Mouse (Mus musculus): ENCODE results near the gene Rpl37a. TPM values are rescaled to one million over a fixed set of nuclear protein-coding genes. Genes with fewer than 3 reads are reported as not detected.

Gene Rpl37a
- total RNA-seq, 2 experiments from 2014 or later, result 554 to 2,939 TPM

DNA sequence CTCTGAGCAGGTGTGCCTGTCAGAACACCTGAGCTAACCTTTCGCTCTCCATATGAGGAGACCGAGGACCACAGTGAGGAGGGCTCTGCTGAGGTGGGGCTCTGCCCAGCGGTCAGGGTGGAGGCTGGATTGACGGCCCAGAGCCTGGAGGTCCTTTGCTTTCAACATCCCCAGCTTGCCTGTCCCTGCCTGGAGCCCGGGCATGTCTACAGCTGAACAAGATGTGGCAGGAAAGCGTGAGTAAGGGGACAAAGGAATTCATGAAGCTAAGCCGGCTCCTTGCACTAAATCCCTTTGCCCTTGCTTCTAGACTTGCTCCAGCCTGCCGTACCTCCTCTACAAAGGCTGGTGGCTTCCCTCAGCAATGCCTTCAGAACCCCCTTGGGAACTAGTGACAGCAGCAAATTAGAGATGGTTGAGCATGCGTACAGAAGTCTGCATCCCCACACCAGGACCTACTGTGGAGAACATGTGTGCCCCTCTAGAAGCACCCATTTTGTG is 22.2 kb downstream of the Rpl37a start:
- ATAC-seq (replicated peaks; ENCODE audit: low FRiP score, low TSS enrichment, poor library complexity, severe bottlenecking), result no peak

DNA sequence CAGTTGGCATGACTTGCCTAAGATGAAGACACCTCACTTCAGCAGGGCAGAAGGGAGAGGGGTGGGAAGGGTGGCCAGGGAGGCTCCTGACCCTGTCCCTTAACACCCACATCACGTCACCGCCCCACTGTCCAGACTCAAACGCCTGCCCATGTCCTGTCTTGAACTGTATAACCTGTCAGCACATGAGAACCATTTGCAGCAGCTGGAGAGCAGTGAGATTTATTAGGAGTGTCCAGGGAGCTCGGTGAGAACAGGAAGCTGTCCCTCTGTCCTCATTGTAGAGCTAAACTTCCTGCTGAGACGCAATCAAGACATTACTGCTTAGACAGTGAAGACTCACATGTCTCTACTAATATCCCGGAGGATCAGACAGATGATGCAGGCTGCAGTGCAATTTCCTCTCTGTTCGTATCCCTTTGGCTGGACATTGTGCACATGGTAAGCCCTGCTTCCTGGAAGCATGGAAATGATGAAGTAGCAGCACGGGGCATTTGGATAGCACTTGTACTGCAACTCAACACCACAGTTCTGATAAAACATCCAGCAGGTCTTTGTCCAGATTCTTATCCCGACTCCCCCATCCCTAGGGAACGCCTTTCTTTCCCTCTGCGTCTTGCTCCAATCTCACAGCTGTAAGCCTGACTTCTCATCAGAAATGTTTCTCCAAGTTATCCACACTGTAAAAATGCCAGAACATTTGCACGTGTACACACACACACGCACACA is 25.5 kb downstream of the Rpl37a start:
- ATAC-seq (replicated peaks; ENCODE audit: low FRiP score, low TSS enrichment, poor library complexity, severe bottlenecking), result no peak

DNA sequence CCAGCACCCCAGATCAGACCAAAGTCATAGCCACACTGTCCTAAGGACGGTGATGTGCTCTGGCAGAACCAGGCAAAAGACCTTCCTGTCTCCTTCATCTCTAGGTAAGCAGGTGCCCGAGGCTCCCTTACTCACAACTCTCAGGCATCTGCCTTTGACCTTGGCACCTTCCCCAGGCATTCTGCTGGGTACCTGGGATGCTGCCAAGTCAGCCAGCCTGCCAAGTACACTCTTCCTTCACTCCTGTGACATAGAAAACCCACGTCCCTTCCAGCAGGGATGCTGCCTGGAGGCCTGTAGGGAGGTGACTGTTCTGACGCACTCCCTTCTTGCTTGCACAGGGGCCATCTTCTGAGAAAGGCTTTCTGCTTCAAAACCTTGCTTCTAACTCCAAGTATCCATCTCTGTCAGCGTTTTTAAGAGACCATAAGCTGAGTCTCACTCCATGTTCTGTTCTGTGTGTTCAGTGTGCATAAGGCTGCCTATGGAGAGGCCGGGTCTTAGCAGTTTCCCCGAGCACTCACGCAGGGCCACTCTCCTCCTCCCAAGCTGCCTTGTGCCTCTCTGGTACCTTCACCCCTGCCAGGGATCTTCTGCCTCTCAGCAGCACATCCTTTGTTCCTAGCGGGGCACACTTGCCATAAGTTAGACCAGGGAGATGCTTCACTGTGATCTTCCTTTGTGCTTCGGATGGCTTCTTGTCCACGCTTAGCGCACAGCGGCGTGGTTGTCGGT is 28.0 kb downstream of the Rpl37a start:
- no peak for ATAC-seq (replicated peaks; ENCODE audit: low FRiP score, low TSS enrichment, poor library complexity, severe bottlenecking)

DNA sequence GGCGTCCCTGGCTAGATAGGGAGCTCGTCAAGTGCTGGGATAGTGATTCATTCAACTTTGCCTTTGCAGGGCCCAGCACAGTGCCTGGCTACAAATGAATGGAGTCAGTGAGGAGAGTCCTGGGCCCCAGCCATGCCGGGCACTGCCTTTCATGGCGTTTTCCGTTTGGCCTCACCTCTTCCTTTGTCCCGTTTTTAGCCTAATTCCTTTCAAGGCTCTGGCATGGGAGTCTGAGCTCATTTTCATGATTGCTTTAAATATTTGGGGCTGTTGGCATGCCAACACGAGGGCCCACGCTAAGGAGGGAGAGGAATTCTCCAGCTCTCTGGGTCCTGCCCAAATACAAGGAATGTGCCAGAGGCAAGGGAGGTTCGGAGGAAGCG is 28.6 kb downstream of the Rpl37a start:
- no peak for ATAC-seq (replicated peaks; ENCODE audit: low FRiP score, low TSS enrichment, poor library complexity, severe bottlenecking)

DNA sequence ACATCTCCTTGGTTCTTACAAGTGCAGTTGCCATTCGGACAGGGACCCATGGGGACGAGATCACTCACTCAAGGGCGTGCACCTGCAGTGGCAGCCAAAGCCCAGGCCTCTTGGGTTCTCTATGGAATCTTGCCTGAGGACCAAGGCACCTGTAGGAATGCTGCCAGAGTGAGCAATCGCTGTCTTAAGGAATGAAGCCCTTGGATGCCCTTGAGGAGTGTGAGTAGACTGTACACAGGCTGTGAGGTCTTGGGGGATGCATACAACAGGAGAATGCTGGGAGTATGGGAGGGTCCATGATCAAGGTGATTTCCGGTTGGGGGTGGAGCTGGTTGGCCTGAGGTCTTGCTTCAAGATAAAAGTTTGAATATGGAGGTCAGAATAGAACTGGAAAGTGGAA is 30.3 kb downstream of the Rpl37a start:
- ATAC-seq (replicated peaks; ENCODE audit: low FRiP score, low TSS enrichment, poor library complexity, severe bottlenecking), result no peak

DNA sequence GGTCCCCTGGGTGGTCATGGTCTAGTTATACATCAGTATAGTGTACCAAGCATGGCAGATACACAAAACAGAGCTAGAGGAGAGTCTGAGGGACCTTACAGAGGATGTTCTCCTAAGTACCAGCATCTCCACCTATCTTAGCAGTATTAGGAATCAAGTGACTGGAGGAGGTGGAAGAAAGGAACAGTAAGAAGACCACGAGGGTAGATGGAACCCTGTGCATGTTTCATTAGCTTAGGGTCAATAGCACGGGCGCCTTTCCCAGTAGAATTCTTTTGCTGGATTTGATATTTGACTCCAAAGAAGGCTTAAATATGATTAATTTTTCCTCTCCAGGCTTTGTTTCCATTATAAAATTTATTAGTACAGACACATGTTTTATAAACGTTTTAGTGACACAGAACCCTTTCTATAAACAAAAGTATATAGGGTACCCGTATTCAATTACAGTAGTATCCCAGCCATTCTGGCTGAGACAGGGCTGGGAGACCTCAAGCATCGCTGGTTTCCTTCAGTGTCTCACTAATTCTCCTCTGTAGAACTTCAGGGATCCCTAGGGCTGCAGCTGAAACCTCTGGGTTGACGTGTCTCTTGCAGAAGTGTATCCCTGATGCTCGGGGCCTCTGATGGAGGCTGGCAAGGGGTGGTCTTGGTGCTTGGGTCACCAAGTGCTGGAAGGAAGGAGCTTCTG is 33.9 kb downstream of the Rpl37a start:
- ATAC-seq (replicated peaks; ENCODE audit: low FRiP score, low TSS enrichment, poor library complexity, severe bottlenecking), result no peak

DNA sequence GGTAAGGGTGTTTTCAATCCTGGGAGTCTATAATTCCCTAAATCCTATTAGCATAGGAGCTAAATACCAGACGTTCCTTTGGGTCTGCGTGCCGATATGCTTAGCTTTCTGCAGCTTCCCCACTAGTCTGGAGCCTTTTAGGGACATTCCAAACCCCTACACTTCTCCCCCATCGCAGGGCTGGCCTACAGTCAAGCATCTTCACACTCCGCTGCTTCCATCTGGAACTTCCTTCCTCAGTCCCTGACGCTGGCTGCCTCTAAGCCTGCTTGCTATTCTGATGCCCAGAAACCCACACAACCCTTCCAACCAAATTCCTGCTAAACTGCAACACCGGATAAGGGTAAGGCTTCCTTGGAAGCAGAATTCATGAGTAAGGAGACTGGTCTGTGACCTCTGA is 35.3 kb downstream of the Rpl37a start:
- ATAC-seq (replicated peaks; ENCODE audit: low FRiP score, low TSS enrichment, poor library complexity, severe bottlenecking), result no peak

DNA sequence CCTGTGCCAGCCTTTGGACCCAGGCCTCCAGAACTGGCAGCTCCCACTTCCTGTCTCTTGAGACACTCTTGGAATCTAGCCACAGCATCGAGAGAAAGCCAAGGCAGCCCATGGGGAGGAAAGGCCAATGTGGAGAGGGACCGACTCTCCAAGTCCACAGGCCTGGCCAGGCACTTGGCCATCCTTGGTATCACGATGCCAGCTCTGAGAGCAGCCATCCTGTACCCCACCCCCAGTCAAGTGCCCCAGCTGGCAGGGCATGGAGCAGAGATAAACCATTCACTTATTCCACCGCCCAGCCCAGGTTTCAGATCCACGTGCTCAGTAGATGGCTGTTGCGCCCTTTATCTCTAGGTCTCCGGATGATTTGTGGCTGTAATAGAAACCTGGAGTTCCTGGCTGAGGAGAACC is 40.3 kb downstream of the Rpl37a start:
- ATAC-seq (replicated peaks; ENCODE audit: low FRiP score, low TSS enrichment, poor library complexity, severe bottlenecking), result no peak

DNA sequence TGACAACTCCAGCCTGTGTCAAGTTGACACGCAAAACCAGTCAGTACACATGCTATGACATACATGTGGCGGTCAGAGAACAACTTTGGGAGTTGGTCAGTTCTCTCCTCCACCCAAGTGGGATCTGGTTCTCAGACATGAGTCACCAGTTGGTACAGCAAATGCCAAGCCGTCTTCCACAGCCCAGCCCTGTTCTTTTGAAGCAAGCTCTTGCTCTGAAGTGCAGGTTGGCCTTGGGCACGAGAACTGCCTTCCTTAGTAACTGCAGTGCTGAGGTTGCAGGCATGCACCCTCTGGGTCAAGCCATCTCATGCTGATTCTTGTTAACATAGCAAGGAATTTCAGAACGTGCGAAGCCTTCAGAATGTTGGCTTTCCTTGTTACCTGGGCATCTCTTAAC is 42.1 kb downstream of the Rpl37a start:
- no peak for ATAC-seq (replicated peaks; ENCODE audit: low FRiP score, low TSS enrichment, poor library complexity, severe bottlenecking)

DNA sequence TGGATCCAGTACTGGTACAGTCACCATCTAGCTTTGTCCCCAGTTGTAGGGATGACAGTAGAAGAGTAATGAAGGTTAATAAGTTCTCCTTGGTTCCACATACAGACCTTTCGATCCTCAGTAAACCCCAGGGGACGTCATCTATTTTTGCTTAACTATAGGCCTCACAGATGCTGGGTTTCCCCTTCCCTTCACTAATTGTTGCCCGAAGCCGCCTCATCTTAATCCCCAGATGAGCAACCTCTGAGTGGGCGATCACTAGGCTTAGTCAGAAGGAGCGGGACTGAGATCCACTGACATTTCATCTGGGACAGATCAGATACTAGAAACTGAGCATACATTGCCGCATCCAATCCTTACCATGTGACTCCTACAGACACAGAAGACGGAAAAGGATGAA is 44.1 kb downstream of the Rpl37a start:
- no peak for ATAC-seq (replicated peaks; ENCODE audit: low FRiP score, low TSS enrichment, poor library complexity, severe bottlenecking)

DNA sequence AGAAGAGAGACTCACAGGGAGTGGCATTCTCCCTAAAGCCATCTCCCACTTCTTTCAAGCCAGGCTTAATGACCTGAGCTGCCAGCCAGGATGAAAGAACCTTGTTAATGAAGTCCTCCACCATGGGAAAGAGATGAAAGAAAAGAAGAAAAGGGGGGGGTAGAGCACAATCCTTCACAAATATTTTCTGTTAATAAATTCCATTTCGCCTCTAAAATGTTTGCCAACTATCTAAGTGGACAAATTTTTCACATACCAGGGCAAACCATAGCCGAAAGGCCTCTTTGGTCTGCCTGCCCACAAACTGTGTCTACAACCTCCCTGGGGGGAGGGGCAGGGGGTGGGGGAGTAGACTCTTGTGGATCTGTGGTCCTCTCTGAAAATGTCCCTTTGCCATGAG is 44.7 kb downstream of the Rpl37a start:
- no peak for ATAC-seq (replicated peaks; ENCODE audit: low FRiP score, low TSS enrichment, poor library complexity, severe bottlenecking)

DNA sequence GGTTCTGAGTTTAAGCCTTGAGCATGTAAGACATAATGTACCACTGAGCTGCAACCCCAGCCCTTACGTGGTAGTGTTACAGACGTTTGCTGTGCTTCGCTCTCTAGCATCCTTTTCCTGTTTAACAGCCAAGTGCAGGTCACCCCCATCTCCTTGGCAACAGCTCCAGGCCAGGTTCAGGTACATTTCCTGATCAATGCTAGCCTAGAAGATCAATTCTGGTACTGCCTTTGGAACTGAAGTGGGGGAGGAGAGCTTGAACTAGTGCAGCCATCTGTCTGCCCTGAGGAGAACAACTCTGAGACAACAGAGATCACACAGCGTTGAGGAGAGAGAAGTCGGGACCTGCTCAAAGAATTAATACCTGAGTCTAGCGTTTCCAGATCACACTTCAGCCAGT is 48.7 kb downstream of the Rpl37a start:
- no peak for ATAC-seq (replicated peaks; ENCODE audit: low FRiP score, low TSS enrichment, poor library complexity, severe bottlenecking)

Other genes with a start within 250 kb of the Rpl37a start
- not detected in 2 replicates for gene March4, start 174.4 kb upstream of the Rpl37a start, total RNA-seq (2014; fragmentation: Nextera tagmentation)
- not detected in 2 replicates for gene March4, start 174.4 kb upstream of the Rpl37a start, total RNA-seq (2017)
- 22.6 and 24.6 TPM in 2 replicates for gene Smarcal1, start 128.0 kb upstream of the Rpl37a start, total RNA-seq (2014; fragmentation: Nextera tagmentation)
- 12.6 and 21.7 TPM in 2 replicates for gene Smarcal1, start 128.0 kb upstream of the Rpl37a start, total RNA-seq (2017)
- gene Ankar, start 10.7 kb upstream of the Rpl37a start, total RNA-seq (2014; fragmentation: Nextera tagmentation), result not detected in 2 replicates
- gene Ankar, start 10.7 kb upstream of the Rpl37a start, total RNA-seq (2017), result not detected in 2 replicates
- not detected in 2 replicates for gene Igfbp2, start 113.2 kb downstream of the Rpl37a start, total RNA-seq (2014; fragmentation: Nextera tagmentation)
- not detected in 2 replicates for gene Igfbp2, start 113.2 kb downstream of the Rpl37a start, total RNA-seq (2017)
- not detected in 2 replicates for gene Igfbp5, start 163.6 kb downstream of the Rpl37a start, total RNA-seq (2014; fragmentation: Nextera tagmentation)
- gene Igfbp5, start 163.6 kb downstream of the Rpl37a start, total RNA-seq (2017), result 0.53 TPM in 1 of 2 replicates, not detected in the other

Data from megakaryocyte-erythroid progenitor cell, adult 5-6 weeks (primary cell).